Mouse (Mus musculus) CD4-positive, CD25-positive, alpha-beta regulatory T cell, adult 9 weeks (primary cell): ENCODE results near the gene Kcnrg. TPM values are rescaled to one million over a fixed set of nuclear protein-coding genes. Genes with fewer than 3 reads are reported as not detected.

Experiments
- polyA plus RNA-seq: library from polyadenylated mRNA; unstranded; fragments of 100-300 nt; shearing (Covaris generic); gene quantifications from one replicate; pipeline ENCODE4 v1.2.1, GENCODE M21; 2017

Gene Kcnrg
- 0.35 TPM for polyA plus RNA-seq

GRCm38 (mm10) chr14:61607157-61607556, at the start of gene Kcnrg:
Gene Kcnrg (plus strand): TSS chr14:61607457.

GRCm38 (mm10) chr14:61597968-61598367, 9.3 kb upstream of the Kcnrg start, which contains the start of gene Trim13:
Gene Trim13 (plus strand): TSS chr14:61598247.

Other genes starting within 250 kb of the Kcnrg start
- gene Ebpl, start 247.0 kb upstream of the Kcnrg start, polyA plus RNA-seq = 9.4 TPM
- 45.2 TPM for gene Kpna3, start 167.6 kb upstream of the Kcnrg start, polyA plus RNA-seq
- 6.7 TPM for gene Spryd7, start 50.6 kb upstream of the Kcnrg start, polyA plus RNA-seq
- gene Trim13, start 9.2 kb upstream of the Kcnrg start, polyA plus RNA-seq = 9.6 TPM